Mouse (Mus musculus) stomach, postnatal 0 days (tissue): ENCODE results near the gene Pex19. TPM values are rescaled to one million over a fixed set of nuclear protein-coding genes. Genes with fewer than 3 reads are reported as not detected.

ENCODE experiments used
- ATAC-seq: fragments of 200-750 bp; cut with Nextera tagmentation; 2 replicates; pipeline ENCODE4 v1.8.0; 2017; ENCODE audit not compliant: low FRiP score, low TSS enrichment
- DNase-seq: peaks from one replicate; pipeline ENCODE4 v3.0.0-alpha.2; 2016; ENCODE audit warnings: low spot score
- H3K27ac ChIP-seq: fragments of 300-500 bp; sonication (generic); replicated peaks from 2 replicates; pipeline ENCODE4 v1.5.1; 2014; ENCODE audit warnings: mild to moderate bottlenecking, control low read depth
- H3K27me3 ChIP-seq: fragments of 300-500 bp; sonication (generic); 2 replicates; pipeline ENCODE4 v1.6.1; 2014; ENCODE audit warnings: low read length; ENCODE audit not compliant: control insufficient read depth, insufficient read depth
- H3K36me3 ChIP-seq: fragments of 300-500 bp; sonication (generic); 2 replicates; pipeline ENCODE4 v1.6.1; 2014; ENCODE audit warnings: low read length, mixed read lengths; ENCODE audit not compliant: control insufficient read depth, insufficient read depth
- H3K4me1 ChIP-seq: fragments of 300-500 bp; sonication (generic); replicated peaks from 2 replicates; pipeline ENCODE4 v1.6.1; 2014; ENCODE audit warnings: antibody characterized with exemption; ENCODE audit not compliant: control insufficient read depth, insufficient read depth
- H3K4me2 ChIP-seq: fragments of 300-500 bp; sonication (generic); replicated peaks from 2 replicates; pipeline ENCODE4 v1.6.1; 2014; ENCODE audit warnings: low read depth, mild to moderate bottlenecking, control low read depth, moderate library complexity
- H3K4me3 ChIP-seq: fragments of 300-500 bp; sonication (generic); 2 replicates; pipeline ENCODE4 v1.5.1; 2014; ENCODE audit warnings: low read depth, low read length, control low read depth
- H3K9ac ChIP-seq: fragments of 300-500 bp; sonication (generic); 2 replicates; pipeline ENCODE4 v1.6.1; 2014; ENCODE audit warnings: mild to moderate bottlenecking, low read length, control low read depth, mixed read lengths
- H3K9me3 ChIP-seq: fragments of 300-500 bp; sonication (generic); 2 replicates; pipeline ENCODE4 v1.6.1; 2016; ENCODE audit warnings: low read length; ENCODE audit not compliant: control insufficient read depth
- CTCF ChIP-seq: IDR thresholded peaks from 2 replicates; pipeline ENCODE4 v1.5.1; 2016; ENCODE audit warnings: antibody characterized with exemption, low read depth, mild to moderate bottlenecking, moderate library complexity
- EP300 ChIP-seq: optimal IDR thresholded peaks from 2 replicates; pipeline ENCODE3; 2016; ENCODE audit warnings: antibody characterized with exemption
- WGBS: fragments of 180-500 bp; shearing (Covaris S2); extraction: QIAGEN DNeasy Blood & Tissue Kit; methylation state at CpG from one replicate; pipeline ENCODE4 v1.1.7; 2014; 5-methylcytosine and 5-hydroxymethylcytosine counted together
- polyA plus RNA-seq: library from polyadenylated mRNA; unstranded; fragments of >200 nt; fragmentation: Nextera tagmentation; extraction: Ambion mirVana; gene quantifications from 2 replicates; pipeline ENCODE4 v1.2.1, GENCODE M21; 2015

Pex19 gene
- polyA plus RNA-seq, 1 experiment from 2014 or later: 82.9 TPM

- no peak overlapping the region for H3K4me2 ChIP-seq
- no peaks in the 10 kb centered on the region for H3K4me1 ChIP-seq
- H3K9ac ChIP-seq: no peak overlapping the region
- H3K36me3 ChIP-seq: peaks cover 32% of the 10 kb centered on the region
- H3K9me3 ChIP-seq: no peaks in the 10 kb centered on the region
- no peak overlapping the region for H3K4me3 ChIP-seq
- DNase-seq (no peak), ATAC-seq (no peak)
- no peak overlapping the region for H3K27ac ChIP-seq
- TF ChIP-seq EP300: no peak
- TF ChIP-seq CTCF: no peak
- H3K27me3 ChIP-seq: no peaks in the 10 kb centered on the region
Measured at GRCm38 (mm10) chr1:172094295-172094694, 32.3 kb upstream of the Pex19 start.

DNA sequence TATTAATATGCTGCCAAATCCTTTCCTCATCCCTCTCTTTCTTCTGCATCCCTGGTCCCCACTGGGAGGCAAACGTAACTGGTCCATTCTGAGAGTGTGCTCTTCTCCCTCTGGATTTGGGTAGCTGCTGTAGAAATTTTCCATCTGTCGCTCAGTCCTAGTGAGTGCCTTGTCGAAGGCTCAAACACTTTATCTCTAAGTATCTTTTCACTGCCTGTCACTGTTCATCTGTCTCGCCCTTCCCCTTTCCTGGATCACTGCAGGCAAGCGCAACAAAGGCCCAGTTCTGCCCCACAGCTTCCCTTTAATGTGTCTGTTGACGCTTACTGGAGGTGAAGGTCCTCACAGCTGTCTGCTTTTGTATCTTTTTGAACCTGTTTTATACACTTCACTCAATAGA is 31.4 kb upstream of the Pex19 start:
- H3K27ac ChIP-seq: no peak overlapping the region
- 80% methylated on average over 6 of the region's 6 CpGs for WGBS
- no peak overlapping the region for H3K9ac ChIP-seq

GRCm38 (mm10) chr1:172099325-172100033 is 27.1 kb upstream of the Pex19 start:
- DNase-seq: peak; percentile 27
- WGBS: 83% methylated on average over 6 of the region's 6 CpGs
- peaks cover 32% of the 10 kb centered on the region for H3K36me3 ChIP-seq

More for the DNA sequence above, 31.4 kb upstream of the Pex19 start:
- no peak for DNase-seq
- Histone ChIP-seq H3K9me3 (no peaks in the 10 kb centered on the region), H3K4me3 (no peak overlapping the region), H3K36me3 (peaks cover 28% of the 10 kb centered on the region), H3K4me1 (no peaks in the 10 kb centered on the region), H3K4me2 (no peak overlapping the region), H3K27me3 (no peaks in the 10 kb centered on the region)
- no peak for TF ChIP-seq EP300
- no peak for TF ChIP-seq CTCF
- no peak for ATAC-seq

DNA sequence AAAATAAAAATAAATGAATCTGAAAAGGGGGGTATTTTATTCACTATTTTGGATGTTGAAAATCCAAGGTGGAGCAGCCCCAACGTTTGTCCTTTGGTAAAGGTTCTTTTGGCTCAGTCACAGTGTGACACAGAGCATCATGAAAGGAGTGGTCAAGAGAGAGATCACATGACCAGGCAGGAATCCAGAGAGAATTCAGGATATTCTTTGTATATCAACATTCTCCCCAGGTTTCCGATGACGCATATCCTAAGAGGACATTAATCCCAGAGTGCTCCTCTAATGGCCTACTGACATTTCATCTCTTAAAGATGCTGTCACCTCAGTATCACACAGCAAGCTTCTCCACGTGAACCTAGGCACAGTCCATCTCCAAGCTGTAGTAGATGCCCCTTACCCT is 22.9 kb upstream of the Pex19 start:
- 76% methylated on average over 4 of the region's 4 CpGs for WGBS
- H3K36me3 ChIP-seq: peaks cover 39% of the 10 kb centered on the region
- no peak for ATAC-seq
- H3K9me3 ChIP-seq: no peaks in the 10 kb centered on the region
- no peak for TF ChIP-seq CTCF
- no peak for TF ChIP-seq EP300
- H3K27ac ChIP-seq: no peak overlapping the region
- DNase-seq: no peak
- H3K27me3 ChIP-seq: no peaks in the 10 kb centered on the region
- H3K4me1 ChIP-seq: no peaks in the 10 kb centered on the region
- no peak overlapping the region for H3K9ac ChIP-seq
- no peak overlapping the region for H3K4me3 ChIP-seq
- H3K4me2 ChIP-seq: no peak overlapping the region

More at GRCm38 (mm10) chr1:172099325-172100033, 27.1 kb upstream of the Pex19 start:
- no peak overlapping the region for H3K4me3 ChIP-seq
- H3K4me1 ChIP-seq: no peaks in the 10 kb centered on the region
- H3K4me2 ChIP-seq: no peak overlapping the region
- no peak overlapping the region for H3K9ac ChIP-seq
- TF ChIP-seq EP300 (no peak), CTCF (no peak)
- no peak for ATAC-seq
- H3K9me3 ChIP-seq: no peaks in the 10 kb centered on the region
- H3K27me3 ChIP-seq: no peaks in the 10 kb centered on the region
- H3K27ac ChIP-seq: no peak overlapping the region

DNA sequence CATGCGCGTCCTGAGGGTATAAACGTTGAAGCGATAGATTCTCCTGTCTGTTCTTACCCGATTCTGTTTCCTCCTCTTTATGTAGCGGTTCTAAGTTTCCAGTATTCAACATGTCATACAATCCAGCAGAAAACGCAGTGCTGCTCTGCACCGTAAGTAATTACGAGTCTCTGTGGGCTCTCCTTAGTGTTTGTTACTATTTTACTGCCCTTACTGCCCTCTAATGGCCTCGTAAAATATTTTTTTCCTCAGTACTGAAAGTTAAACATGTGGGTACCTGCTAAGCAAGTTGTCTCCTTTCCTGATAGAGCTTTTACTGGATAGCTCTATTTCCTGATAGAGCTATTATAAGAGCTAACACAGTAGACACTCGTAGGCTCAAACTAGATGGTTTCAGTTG is 21.5 kb upstream of the Pex19 start:
- ATAC-seq (no peak), DNase-seq (no peak)
- peaks cover 42% of the 10 kb centered on the region for H3K36me3 ChIP-seq
- WGBS: 78% methylated on average over 11 of the region's 11 CpGs
- no peak overlapping the region for H3K4me2 ChIP-seq
- H3K27ac ChIP-seq: no peak overlapping the region
- H3K9ac ChIP-seq: no peak overlapping the region
- no peak overlapping the region for H3K4me3 ChIP-seq
- TF ChIP-seq EP300 (no peak), CTCF (peak; percentile 31)
- H3K27me3 ChIP-seq: no peaks in the 10 kb centered on the region
- H3K9me3 ChIP-seq: no peaks in the 10 kb centered on the region
- no peaks in the 10 kb centered on the region for H3K4me1 ChIP-seq

- TF ChIP-seq EP300 (no peak), CTCF (no peak)
- Histone ChIP-seq H3K4me2 (no peak overlapping the region), H3K4me1 (no peaks in the 10 kb centered on the region), H3K9me3 (no peaks in the 10 kb centered on the region), H3K4me3 (no peak overlapping the region), H3K9ac (no peak overlapping the region), H3K36me3 (peaks cover 45% of the 10 kb centered on the region), H3K27ac (no peak overlapping the region), H3K27me3 (no peaks in the 10 kb centered on the region)
- ATAC-seq (no peak), DNase-seq (no peak)
- 85% methylated on average over 10 of the region's 10 CpGs for whole genome bisulfite sequencing
Measured at GRCm38 (mm10) chr1:172107777-172108477, 18.6 kb upstream of the Pex19 start.
